Mouse (Mus musculus): ENCODE data around the gene Megf6.
A peak's percentile ranks its signal among the peaks of the same experiment; 100 is the strongest.

Gene Megf6

GRCm38 (mm10) chr4:154159961-154160537 is 10.5 kb upstream of the Megf6 start:
- no peak for DNase-seq (ENCODE audit: low read depth)

- peak; percentile 96 for DNase-seq (ENCODE audit: low read depth)
Measured at GRCm38 (mm10) chr4:154160538-154161390, 9.8 kb upstream of the Megf6 start, which contains the start of gene Tprgl. Gene Tprgl (minus strand): TSS chr4:154160666.

GRCm38 (mm10) chr4:154163296-154163695 is 7.2 kb upstream of the Megf6 start:
- DNase-seq (ENCODE audit: low read depth), result peak; percentile 84

- DNase-seq (ENCODE audit: low read depth), result peak; percentile 64
Measured at GRCm38 (mm10) chr4:154167053-154167452, 3.5 kb upstream of the Megf6 start.

GRCm38 (mm10) chr4:154170021-154170420 is 509 bp upstream of the Megf6 start:
- no peak for DNase-seq (ENCODE audit: low read depth)

GRCm38 (mm10) chr4:154171151-154171930 is 811 bp downstream of the Megf6 start:
- no peak for DNase-seq (ENCODE audit: low read depth)

GRCm38 (mm10) chr4:154171931-154172604 is 1.5 kb downstream of the Megf6 start:
- no peak for DNase-seq (ENCODE audit: low read depth)

- DNase-seq (ENCODE audit: low read depth), result peak; percentile 74
Measured at GRCm38 (mm10) chr4:154177257-154177656, 6.7 kb downstream of the Megf6 start.

GRCm38 (mm10) chr4:154181001-154181400 is 10.5 kb downstream of the Megf6 start:
- DNase-seq (ENCODE audit: low read depth), result no peak

- DNase-seq (ENCODE audit: low read depth), result no peak
Measured at GRCm38 (mm10) chr4:154183566-154183965, 13.0 kb downstream of the Megf6 start.

- DNase-seq (ENCODE audit: low read depth), result no peak
Measured at GRCm38 (mm10) chr4:154185001-154185400, 14.5 kb downstream of the Megf6 start.

- DNase-seq (ENCODE audit: low read depth), result no peak
Measured at GRCm38 (mm10) chr4:154186002-154186537, 15.5 kb downstream of the Megf6 start.

- DNase-seq (ENCODE audit: low read depth), result no peak
Measured at GRCm38 (mm10) chr4:154188948-154189347, 18.4 kb downstream of the Megf6 start.

- DNase-seq (ENCODE audit: low read depth), result no peak
Measured at GRCm38 (mm10) chr4:154197961-154198360, 27.4 kb downstream of the Megf6 start.

- no peak for DNase-seq (ENCODE audit: low read depth)
Measured at GRCm38 (mm10) chr4:154198377-154198961, 27.9 kb downstream of the Megf6 start.

GRCm38 (mm10) chr4:154201511-154201910 is 31.0 kb downstream of the Megf6 start:
- DNase-seq (ENCODE audit: low read depth), result no peak

GRCm38 (mm10) chr4:154204532-154204931 is 34.0 kb downstream of the Megf6 start:
- no peak for DNase-seq (ENCODE audit: low read depth)

GRCm38 (mm10) chr4:154205392-154205791 is 34.9 kb downstream of the Megf6 start:
- DNase-seq (ENCODE audit: low read depth), result peak; percentile 32

GRCm38 (mm10) chr4:154207261-154207660 is 36.7 kb downstream of the Megf6 start:
- peak; percentile 73 for DNase-seq (ENCODE audit: low read depth)

GRCm38 (mm10) chr4:154209054-154209453 is 38.5 kb downstream of the Megf6 start:
- DNase-seq (ENCODE audit: low read depth), result peak; percentile 70

- no peak for DNase-seq (ENCODE audit: low read depth)
Measured at GRCm38 (mm10) chr4:154209825-154210224, 39.3 kb downstream of the Megf6 start.

All from NIH3T3 (cell line).